Mouse (Mus musculus) skeletal muscle tissue, adult 2 months (tissue): ENCODE data around the gene Ceacam19.
"Not testable (repeated sequence)": the region's sequence is repeated elsewhere in the genome, so short reads cannot be mapped to it uniquely, and the experiment has no call there.

Experiments used
- DNase-seq: peaks from one replicate; pipeline ENCODE4 v3.0.0-alpha.2; 2012; ENCODE audit warnings: low read depth, low spot score

Gene Ceacam19

DNA sequence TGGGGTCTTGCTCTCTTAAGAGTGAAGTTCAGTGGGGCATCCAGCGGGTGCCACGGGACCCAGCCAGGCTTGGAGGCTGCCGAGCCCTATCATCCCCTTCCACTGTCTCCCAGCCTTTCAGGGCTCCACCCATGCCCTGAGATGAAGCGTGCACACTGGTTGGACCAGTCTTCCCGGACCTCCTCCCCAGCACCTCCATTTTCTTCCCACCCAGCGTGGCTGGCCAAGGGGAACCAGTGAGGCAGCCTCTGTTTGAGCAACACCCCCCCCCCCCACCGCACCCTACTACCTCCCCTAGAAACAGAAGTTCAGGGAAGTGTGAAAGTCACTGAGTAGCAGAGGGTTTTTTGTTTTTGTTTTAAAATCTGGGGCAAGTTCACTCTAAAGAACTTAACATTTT is at the start of gene Ceacam19:
Gene Ceacam19 (minus strand): TSS at position 117 of the 400 bp plus-strand sequence.
- DNase-seq = no peak

GRCm38 (mm10) chr7:19937229-19937821 is 49.6 kb upstream of the Ceacam19 start:
- no peak for DNase-seq

DNA sequence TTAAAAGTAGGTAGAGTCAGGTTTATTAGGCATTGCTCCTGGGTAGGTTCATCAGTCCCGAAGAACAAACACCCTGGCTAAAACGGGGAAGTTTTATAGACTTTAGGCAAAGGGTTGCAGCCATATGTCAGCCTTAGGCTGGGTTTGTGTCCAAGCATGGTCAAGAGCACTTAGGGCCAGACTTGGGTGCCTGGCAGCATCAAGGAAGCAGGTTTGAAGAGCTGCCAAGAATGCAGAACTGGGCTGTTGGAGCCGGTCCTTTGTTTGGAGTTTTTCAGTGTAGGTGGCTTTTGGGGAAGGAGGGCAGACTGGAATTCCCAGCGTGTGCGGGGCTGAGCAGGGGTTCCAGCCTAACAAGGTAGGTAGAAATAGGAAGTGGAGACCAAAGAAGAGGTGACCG is 48.2 kb upstream of the Ceacam19 start:
- no peak for DNase-seq

- DNase-seq = peak; percentile 27
Observed at GRCm38 (mm10) chr7:19935171-19935751, 47.5 kb upstream of the Ceacam19 start.

- peak; percentile 83 for DNase-seq
Observed at GRCm38 (mm10) chr7:19932877-19933809, 45.4 kb upstream of the Ceacam19 start.

GRCm38 (mm10) chr7:19932133-19932876 is 44.5 kb upstream of the Ceacam19 start:
- DNase-seq = no peak

DNA sequence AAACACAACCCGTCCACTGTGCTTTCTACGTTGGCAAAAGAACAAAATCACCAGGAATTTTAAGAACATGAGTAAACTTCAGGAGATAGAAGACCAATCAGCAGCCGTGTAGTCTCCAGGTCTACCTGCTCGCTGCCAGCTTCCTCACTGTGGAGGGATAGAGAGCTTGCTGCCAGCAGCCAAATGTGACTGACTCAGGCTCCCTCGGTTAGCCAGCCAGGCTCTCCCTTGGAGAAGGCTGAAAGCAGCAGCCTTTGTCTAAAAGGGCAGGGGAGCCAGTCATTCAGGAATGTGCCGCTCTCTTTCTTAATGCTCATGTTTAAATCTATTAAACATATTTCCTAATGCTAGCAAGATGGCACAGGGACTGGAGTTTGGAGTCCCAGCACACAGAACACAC is 42.7 kb upstream of the Ceacam19 start:
- DNase-seq = not testable (repeated sequence)

GRCm38 (mm10) chr7:19928486-19928885 is 40.7 kb upstream of the Ceacam19 start:
- DNase-seq = no peak

- DNase-seq = no peak
Observed at GRCm38 (mm10) chr7:19926849-19927480, 39.2 kb upstream of the Ceacam19 start.

DNA sequence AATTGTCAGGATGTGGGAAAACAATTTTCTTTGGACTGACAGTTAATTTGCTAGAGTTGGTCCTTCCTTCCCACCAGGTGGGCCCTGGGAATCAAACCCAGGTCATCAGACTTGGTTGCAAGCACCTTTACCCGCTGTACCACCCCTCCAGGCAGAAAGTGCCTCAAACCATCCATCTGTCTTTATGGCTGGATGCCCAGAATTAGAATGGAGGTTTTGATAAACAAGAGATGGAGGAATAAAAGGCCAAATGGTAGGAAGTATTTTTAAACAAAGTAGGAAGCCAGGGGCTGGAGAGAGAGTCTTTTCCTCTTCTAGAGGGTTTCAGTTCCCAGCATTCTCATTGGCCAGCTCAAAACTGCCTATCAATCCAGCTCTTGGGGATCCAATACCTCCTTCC is 37.6 kb upstream of the Ceacam19 start:
- DNase-seq = no peak

DNA sequence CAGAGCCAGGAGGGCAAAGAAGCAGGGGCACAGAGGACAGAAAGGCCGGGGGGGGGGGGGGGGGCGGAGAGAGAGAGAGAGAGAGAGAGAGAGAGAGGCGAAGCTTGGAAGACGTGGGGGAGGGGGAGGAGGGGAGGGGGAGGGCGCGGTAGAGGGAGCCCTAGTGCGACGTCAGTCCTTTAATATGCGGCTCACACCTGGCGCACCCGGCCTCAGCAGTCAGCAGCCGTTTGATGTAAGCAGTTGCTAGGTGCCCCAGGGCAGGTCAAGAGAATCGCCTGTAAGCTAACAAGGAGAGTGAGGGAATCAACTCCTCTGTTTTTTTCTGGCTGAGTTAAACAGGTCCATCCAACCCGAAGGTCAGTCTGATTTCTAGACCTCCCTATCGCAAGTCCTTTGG is 36.0 kb upstream of the Ceacam19 start:
- DNase-seq = no peak

GRCm38 (mm10) chr7:19923354-19923753 is 35.6 kb upstream of the Ceacam19 start:
- DNase-seq = no peak

DNA sequence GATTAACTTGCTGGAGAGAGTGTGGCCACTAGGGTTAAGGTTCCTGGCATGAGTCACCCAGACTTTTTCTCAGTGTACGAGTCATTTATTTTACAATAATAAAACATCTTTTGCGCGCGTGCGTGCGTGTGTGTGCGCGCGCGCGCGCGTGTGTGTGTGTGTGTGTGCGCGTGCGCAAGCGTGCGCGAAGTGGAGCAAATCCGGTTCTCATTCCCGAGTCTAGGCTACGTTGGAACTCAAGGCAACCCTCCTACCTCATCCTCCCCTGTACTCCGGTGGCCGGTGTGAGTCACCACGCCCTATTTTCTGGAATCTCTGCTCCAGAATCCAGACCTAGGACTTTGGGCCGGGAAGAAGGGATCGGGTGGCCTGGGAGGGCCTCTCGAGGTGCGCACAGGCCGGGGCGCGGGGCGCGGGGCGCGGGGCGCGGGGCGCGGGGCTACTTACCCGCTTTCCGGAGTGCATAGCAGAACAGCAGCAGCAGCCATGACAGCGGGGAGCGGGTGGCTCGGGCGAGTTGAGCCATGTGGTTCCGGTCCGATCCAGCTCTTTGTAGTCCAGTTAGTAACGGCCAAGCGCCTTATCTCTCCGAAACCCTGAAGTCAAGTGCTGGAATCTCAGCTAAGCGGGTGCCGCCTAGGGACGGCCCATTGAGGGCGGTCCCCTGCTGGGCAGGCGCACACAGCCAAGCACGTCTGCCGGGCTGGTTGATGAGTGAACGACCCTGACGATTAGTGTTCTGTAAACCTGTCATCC is 32.9 kb upstream of the Ceacam19 start, which contains the start of gene Pvr:
Gene Pvr (minus strand): TSS at position 655 of the 756 bp plus-strand sequence.
- peak; percentile 61 for DNase-seq

DNA sequence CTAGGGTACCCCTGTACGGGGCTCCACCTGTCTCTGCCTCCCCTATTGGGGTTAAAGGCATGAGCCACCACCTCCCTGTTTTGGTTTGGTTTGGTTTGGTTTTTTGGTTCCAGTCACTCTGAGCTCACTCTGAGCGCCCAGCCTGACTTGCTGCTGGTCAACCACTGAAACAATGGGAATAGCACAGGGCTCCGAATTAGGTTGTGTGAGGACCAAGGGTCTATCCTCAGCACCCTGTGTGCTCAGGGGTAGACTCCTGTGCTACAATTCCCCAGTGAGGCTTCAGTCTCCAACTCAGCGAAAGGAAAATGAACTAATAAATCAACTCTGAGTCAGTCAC is 32.4 kb upstream of the Ceacam19 start:
- no peak for DNase-seq

GRCm38 (mm10) chr7:19914558-19914957 is 26.8 kb upstream of the Ceacam19 start:
- no peak for DNase-seq

DNA sequence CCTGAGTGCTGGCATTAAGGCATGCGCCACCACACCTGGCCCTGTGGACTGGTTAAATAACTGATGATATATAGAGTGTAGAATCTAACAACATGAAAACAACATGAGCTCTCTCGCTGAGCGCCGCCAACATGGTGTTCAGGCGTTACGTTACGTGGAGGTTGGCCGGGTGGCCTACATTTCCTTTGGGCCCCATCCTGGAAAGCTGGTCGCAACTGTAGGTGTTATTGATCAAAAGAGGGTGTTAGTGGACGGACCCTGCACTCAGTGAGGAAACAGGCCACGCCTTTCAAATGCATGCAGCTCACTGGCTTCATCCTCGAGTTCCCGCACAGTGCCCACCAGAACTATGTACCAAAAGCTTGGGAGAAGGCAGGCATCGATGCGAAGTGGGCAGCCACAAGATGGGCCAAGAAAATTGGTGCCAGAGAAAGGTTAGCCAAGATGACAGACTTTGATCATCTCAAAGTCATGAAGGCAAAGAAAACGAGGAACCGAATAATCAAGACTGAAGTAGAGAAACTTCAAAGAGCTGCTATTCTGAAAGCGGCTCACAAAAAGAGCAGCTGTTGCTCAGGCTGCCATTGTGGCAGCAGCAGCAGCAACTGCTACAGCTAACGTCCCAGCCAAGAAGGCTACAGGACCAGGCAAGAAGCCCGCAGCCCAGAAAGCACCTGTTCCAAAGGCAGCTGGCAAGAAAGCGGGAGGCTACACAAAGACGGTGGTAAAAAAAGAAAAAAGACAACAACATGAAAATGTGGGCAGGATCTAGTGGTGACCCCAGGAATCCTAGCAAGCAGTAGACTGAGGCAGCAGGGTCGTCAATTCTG is 24.1 kb upstream of the Ceacam19 start:
- peak; percentile 33 for DNase-seq

DNA sequence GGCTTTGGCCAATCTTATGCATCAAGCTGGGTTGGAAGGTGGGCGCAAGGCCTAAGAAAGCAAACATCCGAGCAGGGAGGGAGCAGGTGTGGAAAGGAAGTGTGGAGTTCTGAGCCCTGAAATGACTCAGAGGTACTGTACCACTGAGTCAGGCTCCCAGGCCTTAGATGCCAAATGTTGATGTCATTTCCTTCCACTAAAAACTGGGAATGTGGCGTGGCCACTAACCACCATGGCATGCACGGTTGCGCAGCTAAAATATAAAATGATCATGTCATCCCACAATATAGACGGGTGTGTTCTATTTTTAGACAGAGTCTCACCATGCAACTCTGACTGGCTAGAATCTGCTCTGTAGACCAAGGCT is 23.5 kb upstream of the Ceacam19 start:
- no peak for DNase-seq

GRCm38 (mm10) chr7:19910421-19911291 is 22.9 kb upstream of the Ceacam19 start:
- DNase-seq = peak; percentile 65

- no peak for DNase-seq
Observed at GRCm38 (mm10) chr7:19889881-19890280, 2.1 kb upstream of the Ceacam19 start.
